Mouse (Mus musculus): ENCODE results near the gene Picalm. TPM values are rescaled to one million over a fixed set of nuclear protein-coding genes. Genes with fewer than 3 reads are reported as not detected.

The Picalm gene
- polyA plus RNA-seq, 1 experiment: 185 TPM

- no peaks in the 10 kb centered on the region for H3K4me1 ChIP-seq (ENCODE audit: control insufficient read depth, insufficient read depth, low read length)
- no peak overlapping the region for H3K4me3 ChIP-seq (replicated peaks; ENCODE audit: control insufficient read depth, low read depth, low read length)
- H3K27ac ChIP-seq (ENCODE audit: control insufficient read depth, insufficient read depth, low read depth, low read length, poor library complexity): no peak overlapping the region
- 77% methylated on average over 5 of the region's 5 CpGs for WGBS
- TF ChIP-seq POLR2A (IDR thresholded peaks at IDR 0.05; ENCODE audit: borderline replicate concordance, control insufficient read depth, low read depth, low read length): no peak
- no peak for TF ChIP-seq CTCF (IDR thresholded peaks at IDR 0.05; ENCODE audit: control insufficient read depth, insufficient read depth, low read length)
Observed at GRCm38 (mm10) chr7:90200251-90200650, 70.2 kb downstream of the Picalm start.

DNA sequence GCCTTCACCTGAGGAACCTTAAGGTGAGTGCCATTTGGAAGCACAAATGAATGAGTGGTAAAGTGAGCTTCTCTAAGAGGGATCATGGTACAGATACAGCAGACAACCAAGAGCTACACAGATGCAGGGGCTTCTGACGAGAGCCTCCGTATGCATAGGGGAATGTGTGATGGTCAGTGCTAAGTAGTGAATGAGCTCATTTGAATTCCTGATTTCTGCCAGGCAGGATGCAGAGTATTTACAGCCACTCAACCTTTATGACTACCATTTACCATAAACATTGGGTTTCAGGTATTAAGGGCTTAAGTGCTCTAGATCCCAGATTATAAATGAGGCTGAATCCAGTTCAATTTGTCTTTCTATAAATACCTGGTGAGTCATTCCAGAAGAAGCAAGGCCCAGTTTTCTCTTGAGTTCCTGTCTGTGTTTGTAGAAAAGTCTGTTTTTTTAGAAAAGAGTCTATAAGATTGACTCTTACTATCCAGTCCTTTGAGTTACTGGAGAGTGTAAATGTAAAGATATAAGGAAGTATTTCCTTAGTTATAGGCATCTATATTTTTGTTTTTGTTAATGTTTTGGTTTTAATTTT, 72.0 kb downstream of the Picalm start:
- no peak overlapping the region for H3K4me3 ChIP-seq (replicated peaks; ENCODE audit: control insufficient read depth, low read depth, low read length)
- 94% methylated on average over 2 of the region's 2 CpGs for WGBS

GRCm38 (mm10) chr7:90203914-90204313, 73.9 kb downstream of the Picalm start:
- Histone ChIP-seq H3K4me3 (replicated peaks; ENCODE audit: control insufficient read depth, low read depth, low read length) (no peak overlapping the region), H3K27ac (ENCODE audit: control insufficient read depth, insufficient read depth, low read depth, low read length, poor library complexity) (no peak overlapping the region), H3K4me1 (ENCODE audit: control insufficient read depth, insufficient read depth, low read length) (no peaks in the 10 kb centered on the region)
- TF ChIP-seq CTCF (IDR thresholded peaks at IDR 0.05; ENCODE audit: control insufficient read depth, insufficient read depth, low read length) (no peak), POLR2A (IDR thresholded peaks at IDR 0.05; ENCODE audit: borderline replicate concordance, control insufficient read depth, low read depth, low read length) (no peak)
- WGBS: 66% methylated on average over 2 of the region's 2 CpGs

More for the DNA sequence above, 72.0 kb downstream of the Picalm start:
- Histone ChIP-seq H3K4me1 (ENCODE audit: control insufficient read depth, insufficient read depth, low read length) (no peaks in the 10 kb centered on the region), H3K27ac (ENCODE audit: control insufficient read depth, insufficient read depth, low read depth, low read length, poor library complexity) (no peak overlapping the region)
- TF ChIP-seq POLR2A (IDR thresholded peaks at IDR 0.05; ENCODE audit: borderline replicate concordance, control insufficient read depth, low read depth, low read length) (no peak), CTCF (IDR thresholded peaks at IDR 0.05; ENCODE audit: control insufficient read depth, insufficient read depth, low read length) (no peak)

GRCm38 (mm10) chr7:90210116-90210515, 80.1 kb downstream of the Picalm start:
- H3K4me1 ChIP-seq (ENCODE audit: control insufficient read depth, insufficient read depth, low read length): no peaks in the 10 kb centered on the region
- H3K4me3 ChIP-seq (replicated peaks; ENCODE audit: control insufficient read depth, low read depth, low read length): no peak overlapping the region
- 88% methylated on average over 2 of the region's 2 CpGs for WGBS
- TF ChIP-seq POLR2A (IDR thresholded peaks at IDR 0.05; ENCODE audit: borderline replicate concordance, control insufficient read depth, low read depth, low read length): no peak
- TF ChIP-seq CTCF (IDR thresholded peaks at IDR 0.05; ENCODE audit: control insufficient read depth, insufficient read depth, low read length): no peak
- H3K27ac ChIP-seq (ENCODE audit: control insufficient read depth, insufficient read depth, low read depth, low read length, poor library complexity): no peak overlapping the region

DNA sequence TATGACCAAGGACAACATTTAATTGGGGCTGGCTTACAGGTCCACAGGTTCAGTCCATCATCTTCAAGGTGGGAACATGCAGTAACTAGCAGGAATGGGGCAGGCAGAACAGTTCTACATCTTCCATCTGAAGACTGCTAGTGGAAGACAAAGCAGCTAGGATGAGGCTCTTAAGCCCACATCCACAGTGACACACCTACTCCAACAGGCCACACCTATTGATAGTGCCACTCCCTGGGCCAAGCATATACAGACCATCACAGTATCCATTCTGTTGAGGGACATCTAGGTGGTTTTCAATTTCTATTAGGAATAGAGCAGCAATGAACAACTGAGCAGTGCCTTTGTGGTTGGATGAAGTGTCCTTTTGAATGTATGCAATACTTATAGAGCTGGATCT, 80.9 kb downstream of the Picalm start:
- Histone ChIP-seq H3K4me1 (ENCODE audit: control insufficient read depth, insufficient read depth, low read length) (no peaks in the 10 kb centered on the region), H3K27ac (ENCODE audit: control insufficient read depth, insufficient read depth, low read depth, low read length, poor library complexity) (no peak overlapping the region), H3K4me3 (replicated peaks; ENCODE audit: control insufficient read depth, low read depth, low read length) (no peak overlapping the region)
- TF ChIP-seq CTCF (IDR thresholded peaks at IDR 0.05; ENCODE audit: control insufficient read depth, insufficient read depth, low read length): no peak
- TF ChIP-seq POLR2A (IDR thresholded peaks at IDR 0.05; ENCODE audit: borderline replicate concordance, control insufficient read depth, low read depth, low read length): no peak

GRCm38 (mm10) chr7:90216511-90216910, 86.5 kb downstream of the Picalm start:
- H3K4me1 ChIP-seq (ENCODE audit: control insufficient read depth, insufficient read depth, low read length): no peaks in the 10 kb centered on the region
- no peak overlapping the region for H3K4me3 ChIP-seq (replicated peaks; ENCODE audit: control insufficient read depth, low read depth, low read length)
- no peak overlapping the region for H3K27ac ChIP-seq (ENCODE audit: control insufficient read depth, insufficient read depth, low read depth, low read length, poor library complexity)
- WGBS: 80% methylated on average over 8 of the region's 8 CpGs
- TF ChIP-seq CTCF (IDR thresholded peaks at IDR 0.05; ENCODE audit: control insufficient read depth, insufficient read depth, low read length) (no peak), POLR2A (IDR thresholded peaks at IDR 0.05; ENCODE audit: borderline replicate concordance, control insufficient read depth, low read depth, low read length) (no peak)

DNA sequence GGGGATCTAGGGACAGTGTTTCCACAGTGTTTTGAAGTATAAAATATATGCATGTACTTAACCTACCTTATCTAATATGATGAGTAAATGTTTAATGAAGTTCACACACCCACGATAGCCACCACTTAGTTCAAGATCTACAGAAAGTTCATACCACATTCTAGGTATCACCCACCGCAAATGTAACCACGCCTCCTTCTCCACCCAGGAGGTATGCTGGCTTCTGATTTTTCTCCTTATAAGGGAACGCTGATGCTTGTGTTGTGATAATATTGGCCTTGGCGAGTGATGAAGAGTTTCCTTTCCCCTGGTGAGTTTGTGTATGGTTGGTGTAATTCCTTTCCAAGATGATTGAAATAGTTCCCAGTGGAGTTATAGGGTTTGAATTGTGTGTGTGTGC, 88.1 kb downstream of the Picalm start:
- no peaks in the 10 kb centered on the region for H3K4me1 ChIP-seq (ENCODE audit: control insufficient read depth, insufficient read depth, low read length)
- TF ChIP-seq POLR2A (IDR thresholded peaks at IDR 0.05; ENCODE audit: borderline replicate concordance, control insufficient read depth, low read depth, low read length) (no peak), CTCF (IDR thresholded peaks at IDR 0.05; ENCODE audit: control insufficient read depth, insufficient read depth, low read length) (no peak)
- no peak overlapping the region for H3K4me3 ChIP-seq (replicated peaks; ENCODE audit: control insufficient read depth, low read depth, low read length)
- 71% methylated on average over 5 of the region's 5 CpGs for WGBS
- no peak overlapping the region for H3K27ac ChIP-seq (ENCODE audit: control insufficient read depth, insufficient read depth, low read depth, low read length, poor library complexity)

DNA sequence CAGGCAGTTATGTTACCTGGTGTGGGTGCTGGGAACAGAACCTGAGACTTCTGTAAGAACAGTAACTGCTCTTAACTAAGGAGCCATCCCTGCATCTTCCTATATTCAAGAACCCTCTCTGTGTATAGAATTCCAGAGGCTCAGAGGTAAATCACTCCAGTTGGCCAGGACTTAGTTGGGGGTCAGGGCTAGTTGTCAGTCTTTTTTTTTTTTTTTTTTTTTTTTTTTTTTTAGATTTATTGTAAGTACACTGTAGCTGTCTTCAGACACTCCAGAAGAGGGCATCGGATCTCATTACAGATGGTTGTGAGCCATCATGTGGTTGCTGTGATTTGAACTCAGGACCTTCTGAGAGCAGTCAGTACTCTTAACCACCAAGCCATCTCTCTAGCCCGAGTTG, 91.5 kb downstream of the Picalm start:
- 76% methylated on average over 2 of the region's 2 CpGs for WGBS
- TF ChIP-seq POLR2A (IDR thresholded peaks at IDR 0.05; ENCODE audit: borderline replicate concordance, control insufficient read depth, low read depth, low read length): no peak
- TF ChIP-seq CTCF (IDR thresholded peaks at IDR 0.05; ENCODE audit: control insufficient read depth, insufficient read depth, low read length): no peak
- Histone ChIP-seq H3K4me3 (replicated peaks; ENCODE audit: control insufficient read depth, low read depth, low read length) (no peak overlapping the region), H3K27ac (ENCODE audit: control insufficient read depth, insufficient read depth, low read depth, low read length, poor library complexity) (no peak overlapping the region), H3K4me1 (ENCODE audit: control insufficient read depth, insufficient read depth, low read length) (no peaks in the 10 kb centered on the region)

DNA sequence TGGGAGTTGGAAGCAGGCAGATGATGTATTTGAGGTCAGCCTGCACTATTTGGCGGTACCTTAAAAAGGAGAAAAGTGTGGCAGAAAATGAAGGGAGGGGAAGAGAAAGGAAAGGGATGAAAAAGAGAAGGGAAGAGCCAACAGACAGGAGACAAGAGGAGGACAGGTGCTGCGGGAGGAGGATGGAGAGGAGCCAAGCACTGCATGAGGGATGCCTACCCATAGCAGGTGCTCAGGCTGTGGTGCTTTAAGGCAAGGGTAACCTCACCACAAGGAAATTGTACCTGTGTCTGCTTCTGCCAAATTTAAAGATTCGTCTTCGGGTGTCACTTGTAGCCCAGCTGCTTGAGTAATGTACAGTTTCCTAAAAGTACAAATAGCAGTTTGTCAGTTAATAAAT, 98.1 kb downstream of the Picalm start:
- TF ChIP-seq POLR2A (IDR thresholded peaks at IDR 0.05; ENCODE audit: borderline replicate concordance, control insufficient read depth, low read depth, low read length): no peak
- TF ChIP-seq CTCF (IDR thresholded peaks at IDR 0.05; ENCODE audit: control insufficient read depth, insufficient read depth, low read length): no peak
- Histone ChIP-seq H3K4me3 (replicated peaks; ENCODE audit: control insufficient read depth, low read depth, low read length) (no peak overlapping the region), H3K27ac (ENCODE audit: control insufficient read depth, insufficient read depth, low read depth, low read length, poor library complexity) (no peak overlapping the region), H3K4me1 (ENCODE audit: control insufficient read depth, insufficient read depth, low read length) (no peaks in the 10 kb centered on the region)
- WGBS: 54% methylated on average over 4 of the region's 4 CpGs

Data from bone marrow, adult 2 months (tissue).